Mouse (Mus musculus) kidney, adult 2 months (tissue): ENCODE data around the gene Rom1. TPM values are rescaled to one million over a fixed set of nuclear protein-coding genes. Genes with fewer than 3 reads are reported as not detected.

Experiments used
- DNase-seq: peaks from one replicate; pipeline ENCODE4 v3.0.0; 2021
- H3K27ac ChIP-seq: fragments of 200-500 bp; 2 replicates; pipeline ENCODE4 v1.5.1; 2012; ENCODE audit warnings: low read depth, low read length, control low read depth, inconsistent platforms; ENCODE audit not compliant: insufficient read depth
- H3K27me3 ChIP-seq: fragments of 200-500 bp; replicated peaks from 2 replicates; pipeline ENCODE4 v1.6.1; 2012; ENCODE audit warnings: mild to moderate bottlenecking, moderate library complexity, low read length, inconsistent platforms; ENCODE audit not compliant: control insufficient read depth, insufficient read depth
- H3K36me3 ChIP-seq: fragments of 200-500 bp; 2 replicates; pipeline ENCODE4 v1.6.1; 2012; ENCODE audit warnings: mild to moderate bottlenecking, moderate library complexity, low read length, inconsistent platforms; ENCODE audit not compliant: control insufficient read depth, insufficient read depth
- H3K4me1 ChIP-seq: fragments of 200-500 bp; 2 replicates; pipeline ENCODE4 v1.6.1; 2011; ENCODE audit warnings: low read length; ENCODE audit not compliant: control insufficient read depth, insufficient read depth
- H3K4me3 ChIP-seq: fragments of 200-500 bp; 2 replicates; pipeline ENCODE4 v1.5.1; 2011; ENCODE audit warnings: mild to moderate bottlenecking, low read depth, low read length, control low read depth; ENCODE audit not compliant: insufficient read depth
- CTCF ChIP-seq: fragments of 200-500 bp; conservative IDR thresholded peaks from 2 replicates; pipeline ENCODE4 v1.5.1; 2011; ENCODE audit warnings: low read depth, mild to moderate bottlenecking, control low read depth, low read length, moderate library complexity, mixed read lengths; ENCODE audit not compliant: insufficient read depth, insufficient read length
- POLR2A ChIP-seq: fragments of 200-500 bp; IDR thresholded peaks from one replicate; pipeline ENCODE4 v1.6.1; 2011; ENCODE audit warnings: low read depth, low read length, control low read depth
- WGBS: fragments of 180-500 bp; shearing (Covaris S2); methylation state at CpG from one replicate; pipeline ENCODE4 v1.1.7; 2018; 5-methylcytosine and 5-hydroxymethylcytosine counted together
- polyA plus RNA-seq: library from polyadenylated mRNA; depleted of rRNA; stranded (reverse); fragments of >200 nt; gene quantifications from 2 replicates; pipeline ENCODE4 v1.2.3, GENCODE M21; 2012

The Rom1 gene
- polyA plus RNA-seq, 1 experiment: 12.0 TPM

- TF ChIP-seq POLR2A (no peak), CTCF (no peak)
- WGBS: 6% methylated on average over 11 of the region's 11 CpGs
- H3K4me1 ChIP-seq: no peaks in the 10 kb centered on the region
- H3K4me3 ChIP-seq: peak overlapping the region; percentile 64
- no peak overlapping the region for H3K27ac ChIP-seq
- no peak for DNase-seq
- no peaks in the 10 kb centered on the region; the same call in none of the 2 replicates for H3K36me3 ChIP-seq
- H3K27me3 ChIP-seq: no peaks in the 10 kb centered on the region
Observed at GRCm38 (mm10) chr19:8930117-8930516, 961 bp upstream of the Rom1 start.

- TF ChIP-seq CTCF (no peak), POLR2A (no peak)
- Histone ChIP-seq H3K4me3 (peak overlapping the region; percentile 64), H3K27ac (peak overlapping the region; percentile 76), H3K27me3 (no peaks in the 10 kb centered on the region), H3K36me3 (no peaks in the 10 kb centered on the region; the same call in none of the 2 replicates), H3K4me1 (no peaks in the 10 kb centered on the region)
- WGBS: 24% methylated on average over 16 of the region's 16 CpGs
- peak; percentile 10 for DNase-seq
Observed at GRCm38 (mm10) chr19:8928689-8929223, 400 bp downstream of the Rom1 start.

- no peaks in the 10 kb centered on the region for H3K27me3 ChIP-seq
- TF ChIP-seq POLR2A (no peak), CTCF (no peak)
- no peak for DNase-seq
- no peaks in the 10 kb centered on the region for H3K4me1 ChIP-seq
- no peaks in the 10 kb centered on the region; the same call in none of the 2 replicates for H3K36me3 ChIP-seq
- no peak overlapping the region for H3K4me3 ChIP-seq
- H3K27ac ChIP-seq: no peak overlapping the region
- WGBS: 94% methylated on average over 12 of the region's 12 CpGs
Observed at GRCm38 (mm10) chr19:8927891-8928525, 1.1 kb downstream of the Rom1 start.

- H3K27ac ChIP-seq: no peak overlapping the region
- no peak for DNase-seq
- no peak overlapping the region for H3K4me3 ChIP-seq
- peaks cover under 1% of the 10 kb centered on the region; the same call in 1 of the 2 replicates for H3K4me1 ChIP-seq
- 79% methylated on average over 2 of the region's 2 CpGs for WGBS
- TF ChIP-seq POLR2A: no peak
- TF ChIP-seq CTCF: no peak
- H3K27me3 ChIP-seq: no peaks in the 10 kb centered on the region
- H3K36me3 ChIP-seq: no peaks in the 10 kb centered on the region; the same call in none of the 2 replicates
Observed at GRCm38 (mm10) chr19:8926766-8927165, 2.4 kb downstream of the Rom1 start.

GRCm38 (mm10) chr19:8921741-8922140, 7.4 kb downstream of the Rom1 start:
- no peak for TF ChIP-seq POLR2A
- no peak for TF ChIP-seq CTCF
- no peak for DNase-seq
- no peak overlapping the region for H3K27ac ChIP-seq

GRCm38 (mm10) chr19:8920836-8921291, 8.3 kb downstream of the Rom1 start:
- DNase-seq: peak; percentile 67
- Histone ChIP-seq H3K4me1 (peaks cover 11% of the 10 kb centered on the region), H3K4me3 (peak overlapping the region; percentile 78), H3K36me3 (no peaks in the 10 kb centered on the region), H3K27ac (peak overlapping the region; percentile 62), H3K27me3 (no peaks in the 10 kb centered on the region)
- no peak for TF ChIP-seq POLR2A
- TF ChIP-seq CTCF: no peak
- 1% methylated on average over 6 of the region's 6 CpGs for WGBS

More at GRCm38 (mm10) chr19:8921741-8922140, 7.4 kb downstream of the Rom1 start:
- 70% methylated on average over 9 of the region's 9 CpGs for WGBS
- no peak overlapping the region for H3K4me3 ChIP-seq
- peaks cover 11% of the 10 kb centered on the region for H3K4me1 ChIP-seq
- no peaks in the 10 kb centered on the region for H3K27me3 ChIP-seq
- no peaks in the 10 kb centered on the region; the same call in 1 of the 2 replicates for H3K36me3 ChIP-seq

- Histone ChIP-seq H3K36me3 (peaks cover 1% of the 10 kb centered on the region; the same call in 1 of the 2 replicates), H3K4me1 (peaks cover 11% of the 10 kb centered on the region), H3K4me3 (peak within 1 kb of the TSS; percentile 78), H3K27ac (peak within 1 kb of the TSS; percentile 92), H3K27me3 (no peaks in the 10 kb centered on the region)
- WGBS: under 1% methylated on average over 50 of the region's 50 CpGs
- DNase-seq: peak; percentile 98
- TF ChIP-seq CTCF: no peak
- peak; percentile 89 for TF ChIP-seq POLR2A
Observed at GRCm38 (mm10) chr19:8920073-8920736, 9.0 kb downstream of the Rom1 start, which contains the start of gene B3gat3. TSS of gene B3gat3 (plus strand) at chr19:8920374.
